Mouse (Mus musculus): ENCODE measurements around the gene Arhgap6. TPM values are rescaled to one million over a fixed set of nuclear protein-coding genes. Genes with fewer than 3 reads are reported as not detected.

Gene Arhgap6
- polyA plus RNA-seq, 1 experiment, result 2.5 TPM

DNA sequence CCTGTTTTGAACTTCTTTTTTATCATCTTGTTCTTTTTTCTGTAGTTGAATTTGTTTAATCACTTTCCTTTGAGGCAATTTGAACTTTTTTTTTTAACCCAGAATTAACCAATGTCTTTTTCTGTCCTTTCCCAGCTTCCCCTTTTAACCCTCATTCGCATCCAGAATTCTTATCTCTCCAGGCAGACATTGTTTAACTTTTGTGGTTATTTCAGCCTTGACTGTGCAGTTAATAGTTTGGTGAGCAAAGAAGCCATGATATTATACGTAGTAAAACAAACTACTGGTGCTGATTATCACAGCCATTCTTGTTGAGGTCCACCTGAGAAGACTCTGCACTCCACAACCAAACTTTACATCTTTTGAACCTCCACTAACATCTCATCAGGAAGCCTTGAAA, 299.7 kb downstream of the Arhgap6 start:
- no peaks in the 10 kb centered on the region for H3K4me1 ChIP-seq (ENCODE audit: control insufficient read depth, insufficient read depth, low read length)
- 84% methylated on average over 2 of the region's 2 CpGs for WGBS
- DNase-seq, result no peak
- no peak overlapping the region for H3K27ac ChIP-seq (ENCODE audit: insufficient read depth, low read length)
- H3K27me3 ChIP-seq (ENCODE audit: control insufficient read depth, insufficient read depth, low read length), result no peaks in the 10 kb centered on the region
- TF ChIP-seq POLR2A (IDR thresholded peaks at IDR 0.05; ENCODE audit: borderline replicate concordance, insufficient read depth, low read length) (no peak), CTCF (IDR thresholded peaks at IDR 0.05; ENCODE audit: borderline replicate concordance, insufficient read depth, low read depth, low read length) (no peak)
- no peak overlapping the region for H3K4me3 ChIP-seq (replicated peaks; ENCODE audit: insufficient read depth, low read depth, low read length)

DNA sequence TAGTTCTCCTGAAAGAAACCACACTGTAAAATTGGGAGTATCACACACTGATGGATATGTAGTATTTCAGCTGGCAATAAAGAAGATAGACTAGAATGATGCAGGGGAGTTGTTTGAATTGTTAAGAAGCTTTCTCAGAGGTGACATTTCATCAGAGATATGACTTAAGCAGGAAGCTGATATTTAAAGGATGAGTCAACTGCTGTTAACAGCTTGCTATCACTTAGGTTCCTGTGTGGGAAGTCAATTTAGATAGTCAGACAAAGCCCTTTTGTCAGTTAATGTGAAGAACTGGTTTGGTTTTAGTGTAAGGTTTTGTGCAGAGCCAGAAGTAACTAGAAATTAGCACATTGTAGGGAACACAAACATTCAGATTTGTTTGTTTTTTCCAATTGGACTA, 300.7 kb downstream of the Arhgap6 start:
- no peak for DNase-seq
- H3K4me1 ChIP-seq (ENCODE audit: control insufficient read depth, insufficient read depth, low read length), result no peaks in the 10 kb centered on the region
- H3K4me3 ChIP-seq (replicated peaks; ENCODE audit: insufficient read depth, low read depth, low read length), result no peak overlapping the region
- H3K27ac ChIP-seq (ENCODE audit: insufficient read depth, low read length), result no peak overlapping the region
- H3K27me3 ChIP-seq (ENCODE audit: control insufficient read depth, insufficient read depth, low read length), result no peaks in the 10 kb centered on the region
- TF ChIP-seq POLR2A (IDR thresholded peaks at IDR 0.05; ENCODE audit: borderline replicate concordance, insufficient read depth, low read length) (no peak), CTCF (IDR thresholded peaks at IDR 0.05; ENCODE audit: borderline replicate concordance, insufficient read depth, low read depth, low read length) (no peak)

- DNase-seq, result no peak
- TF ChIP-seq CTCF (IDR thresholded peaks at IDR 0.05; ENCODE audit: borderline replicate concordance, insufficient read depth, low read depth, low read length) (no peak), POLR2A (IDR thresholded peaks at IDR 0.05; ENCODE audit: borderline replicate concordance, insufficient read depth, low read length) (no peak)
- no peak overlapping the region for H3K4me3 ChIP-seq (replicated peaks; ENCODE audit: insufficient read depth, low read depth, low read length)
- H3K27ac ChIP-seq (ENCODE audit: insufficient read depth, low read length), result no peak overlapping the region
- no peaks in the 10 kb centered on the region for H3K27me3 ChIP-seq (ENCODE audit: control insufficient read depth, insufficient read depth, low read length)
- 76% methylated on average over 1 of the region's 1 CpGs for WGBS
- H3K4me1 ChIP-seq (ENCODE audit: control insufficient read depth, insufficient read depth, low read length), result no peaks in the 10 kb centered on the region
Measured at GRCm38 (mm10) chrX:169102665-169103064, 307.8 kb downstream of the Arhgap6 start.

DNA sequence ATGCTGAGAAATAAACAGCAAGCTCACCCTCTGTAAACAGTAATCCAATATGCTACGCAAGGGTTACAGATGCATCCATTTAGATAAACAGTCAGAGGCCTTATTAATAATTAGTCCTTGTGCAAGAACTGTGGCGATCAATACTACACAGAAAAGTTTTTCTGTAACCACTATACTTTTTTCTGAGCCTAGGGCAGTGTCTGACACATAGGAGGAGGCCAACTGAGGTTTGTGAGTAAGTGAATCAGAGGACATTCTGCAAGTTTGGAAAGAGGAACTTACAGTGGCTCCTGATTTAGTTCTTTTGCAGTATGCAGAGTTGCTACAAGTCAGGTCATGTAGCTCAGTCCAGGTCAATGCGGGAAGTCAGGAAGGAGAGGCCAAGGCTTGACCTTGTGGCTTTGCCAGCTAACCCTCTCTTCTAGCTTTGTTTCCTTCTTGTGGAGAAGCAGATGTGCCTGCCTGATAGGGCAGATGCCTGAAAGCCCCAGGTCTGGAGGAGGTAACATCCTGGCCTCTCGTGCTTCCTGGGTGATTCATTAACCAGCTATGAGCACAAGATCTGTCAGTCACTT, 311.2 kb downstream of the Arhgap6 start:
- 81% methylated on average over 4 of the region's 4 CpGs for WGBS
- H3K27ac ChIP-seq (ENCODE audit: insufficient read depth, low read length), result no peak overlapping the region

DNA sequence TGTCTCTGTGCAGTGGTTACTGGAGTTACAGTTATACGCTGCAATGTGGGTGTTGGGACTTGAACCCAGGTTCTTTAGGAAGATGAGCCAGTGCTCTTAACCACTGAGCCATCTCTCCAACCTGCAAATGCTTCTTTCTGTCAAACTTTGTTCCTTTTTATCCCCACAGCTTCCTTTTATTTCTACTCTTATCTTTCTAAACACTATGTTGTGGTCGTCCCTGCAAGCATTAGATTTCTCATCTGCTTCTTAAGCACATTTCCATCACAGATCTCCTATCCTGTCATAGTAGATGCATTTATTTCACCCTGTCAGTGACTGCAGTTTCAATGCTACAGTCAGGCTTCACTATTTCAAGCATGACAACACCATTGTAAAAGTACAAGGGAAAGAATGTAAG, 312.5 kb downstream of the Arhgap6 start:
- H3K27me3 ChIP-seq (ENCODE audit: control insufficient read depth, insufficient read depth, low read length), result no peaks in the 10 kb centered on the region

More for the DNA sequence above, 311.2 kb downstream of the Arhgap6 start:
- no peak for TF ChIP-seq POLR2A (IDR thresholded peaks at IDR 0.05; ENCODE audit: borderline replicate concordance, insufficient read depth, low read length)
- no peak for TF ChIP-seq CTCF (IDR thresholded peaks at IDR 0.05; ENCODE audit: borderline replicate concordance, insufficient read depth, low read depth, low read length)
- DNase-seq, result no peak
- no peaks in the 10 kb centered on the region for H3K4me1 ChIP-seq (ENCODE audit: control insufficient read depth, insufficient read depth, low read length)
- no peaks in the 10 kb centered on the region for H3K27me3 ChIP-seq (ENCODE audit: control insufficient read depth, insufficient read depth, low read length)
- no peak overlapping the region for H3K4me3 ChIP-seq (replicated peaks; ENCODE audit: insufficient read depth, low read depth, low read length)

GRCm38 (mm10) chrX:169110031-169110430, 315.1 kb downstream of the Arhgap6 start:
- 97% methylated on average over 3 of the region's 3 CpGs for WGBS
- no peak overlapping the region for H3K27ac ChIP-seq (ENCODE audit: insufficient read depth, low read length)
- TF ChIP-seq POLR2A (IDR thresholded peaks at IDR 0.05; ENCODE audit: borderline replicate concordance, insufficient read depth, low read length) (no peak), CTCF (IDR thresholded peaks at IDR 0.05; ENCODE audit: borderline replicate concordance, insufficient read depth, low read depth, low read length) (no peak)
- H3K4me3 ChIP-seq (replicated peaks; ENCODE audit: insufficient read depth, low read depth, low read length), result no peak overlapping the region
- H3K27me3 ChIP-seq (ENCODE audit: control insufficient read depth, insufficient read depth, low read length), result no peaks in the 10 kb centered on the region
- H3K4me1 ChIP-seq (ENCODE audit: control insufficient read depth, insufficient read depth, low read length), result no peaks in the 10 kb centered on the region
- DNase-seq, result no peak

More for the DNA sequence above, 312.5 kb downstream of the Arhgap6 start:
- no peak for DNase-seq
- Histone ChIP-seq H3K4me1 (ENCODE audit: control insufficient read depth, insufficient read depth, low read length) (no peaks in the 10 kb centered on the region), H3K27ac (ENCODE audit: insufficient read depth, low read length) (no peak overlapping the region), H3K4me3 (replicated peaks; ENCODE audit: insufficient read depth, low read depth, low read length) (no peak overlapping the region)
- TF ChIP-seq POLR2A (IDR thresholded peaks at IDR 0.05; ENCODE audit: borderline replicate concordance, insufficient read depth, low read length) (no peak), CTCF (IDR thresholded peaks at IDR 0.05; ENCODE audit: borderline replicate concordance, insufficient read depth, low read depth, low read length) (no peak)
- WGBS, result 81% methylated on average over 2 of the region's 2 CpGs

DNA sequence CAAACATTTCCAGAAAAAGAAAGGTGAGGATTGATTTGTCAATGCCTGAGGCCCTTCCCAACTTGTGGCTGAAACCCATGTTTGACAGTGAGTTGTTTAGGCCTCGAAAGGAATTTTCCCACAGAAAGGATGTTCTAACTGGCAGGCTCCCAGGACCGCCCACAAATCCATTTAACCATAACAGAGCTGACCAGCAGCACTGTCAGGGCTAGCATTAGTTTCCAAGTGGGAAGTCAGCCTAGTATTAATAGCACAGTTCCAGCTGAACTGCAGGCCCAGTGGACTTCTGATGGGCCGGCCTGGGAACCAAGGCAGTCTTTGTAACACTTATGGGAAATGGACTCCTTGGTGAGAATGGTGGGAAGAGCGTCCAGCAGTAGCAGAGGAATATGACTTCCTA, 317.8 kb downstream of the Arhgap6 start:
- no peak overlapping the region for H3K27ac ChIP-seq (ENCODE audit: insufficient read depth, low read length)
- TF ChIP-seq POLR2A (IDR thresholded peaks at IDR 0.05; ENCODE audit: borderline replicate concordance, insufficient read depth, low read length), result no peak
- TF ChIP-seq CTCF (IDR thresholded peaks at IDR 0.05; ENCODE audit: borderline replicate concordance, insufficient read depth, low read depth, low read length), result no peak
- no peaks in the 10 kb centered on the region for H3K27me3 ChIP-seq (ENCODE audit: control insufficient read depth, insufficient read depth, low read length)
- no peak overlapping the region for H3K4me3 ChIP-seq (replicated peaks; ENCODE audit: insufficient read depth, low read depth, low read length)
- WGBS, result 34% methylated on average over 4 of the region's 4 CpGs
- no peak for DNase-seq
- H3K4me1 ChIP-seq (ENCODE audit: control insufficient read depth, insufficient read depth, low read length), result no peaks in the 10 kb centered on the region

DNA sequence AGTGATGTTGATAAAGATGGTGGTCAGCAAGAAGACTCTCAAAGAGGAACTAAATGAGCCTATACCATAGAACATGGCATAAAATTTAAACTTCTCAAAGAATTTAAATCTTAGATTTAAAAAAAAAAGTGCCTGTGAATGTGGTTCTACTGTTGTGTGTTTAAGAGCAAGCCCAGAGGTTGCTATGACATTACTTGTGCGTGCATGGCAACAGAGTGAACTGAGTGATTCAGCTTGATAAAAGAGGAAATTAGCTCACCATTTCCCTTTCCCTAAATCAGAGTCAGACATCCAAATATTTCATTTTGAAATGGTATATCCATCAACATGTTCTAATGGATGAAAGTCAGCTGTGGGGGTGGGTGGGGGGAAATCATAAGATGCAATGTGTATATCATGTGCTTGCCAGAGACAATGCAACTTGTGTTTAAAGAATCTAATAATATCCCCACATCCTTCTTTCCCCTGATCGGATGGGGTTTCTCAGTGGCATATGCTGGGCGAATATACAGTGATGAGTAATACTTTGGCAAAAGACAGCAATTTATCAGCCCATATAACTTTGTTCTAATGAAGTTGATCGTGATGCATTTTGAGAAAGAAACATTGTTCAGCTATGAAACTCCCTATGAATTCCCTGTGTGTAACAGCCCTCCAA, 328.3 kb downstream of the Arhgap6 start:
- WGBS, result 76% methylated on average over 4 of the region's 4 CpGs
- TF ChIP-seq POLR2A (IDR thresholded peaks at IDR 0.05; ENCODE audit: borderline replicate concordance, insufficient read depth, low read length), result no peak
- no peak for TF ChIP-seq CTCF (IDR thresholded peaks at IDR 0.05; ENCODE audit: borderline replicate concordance, insufficient read depth, low read depth, low read length)
- Histone ChIP-seq H3K4me1 (ENCODE audit: control insufficient read depth, insufficient read depth, low read length) (no peaks in the 10 kb centered on the region), H3K27me3 (ENCODE audit: control insufficient read depth, insufficient read depth, low read length) (no peaks in the 10 kb centered on the region), H3K27ac (ENCODE audit: insufficient read depth, low read length) (no peak overlapping the region), H3K4me3 (replicated peaks; ENCODE audit: insufficient read depth, low read depth, low read length) (no peak overlapping the region)
- DNase-seq, result no peak
